Mouse (Mus musculus) ES-Bruce4 (cell line): Measurements from ENCODE around the gene Txnrd1.

Experiments
- CTCF ChIP-seq: IDR thresholded peaks from one replicate; pipeline ENCODE4 v1.8.1; 2011; ENCODE audit warnings: low read depth, low read length
- EP300 ChIP-seq: IDR thresholded peaks from 2 replicates; pipeline ENCODE4 v1.6.1; 2011; ENCODE audit warnings: low read depth, low read length; ENCODE audit not compliant: insufficient read depth
- POLR2A ChIP-seq: IDR thresholded peaks from one replicate; pipeline ENCODE4 v1.8.1; 2011; ENCODE audit warnings: low read length; ENCODE audit not compliant: insufficient read depth

- no peak for TF ChIP-seq EP300
- no peak for TF ChIP-seq POLR2A
- TF ChIP-seq CTCF: no peak
These were observed 37.2 kb upstream of the Txnrd1 start for GRCm38 (mm10) chr10:82796471-82797118.
